Mouse (Mus musculus): ENCODE measurements around the gene Ttc39b.

Ttc39b gene

GRCm38 (mm10) chr4:83233181-83234123, 90.6 kb downstream of the Ttc39b start:
- no peak for DNase-seq (ENCODE audit: extremely low read depth, low read depth, low spot score)

DNA sequence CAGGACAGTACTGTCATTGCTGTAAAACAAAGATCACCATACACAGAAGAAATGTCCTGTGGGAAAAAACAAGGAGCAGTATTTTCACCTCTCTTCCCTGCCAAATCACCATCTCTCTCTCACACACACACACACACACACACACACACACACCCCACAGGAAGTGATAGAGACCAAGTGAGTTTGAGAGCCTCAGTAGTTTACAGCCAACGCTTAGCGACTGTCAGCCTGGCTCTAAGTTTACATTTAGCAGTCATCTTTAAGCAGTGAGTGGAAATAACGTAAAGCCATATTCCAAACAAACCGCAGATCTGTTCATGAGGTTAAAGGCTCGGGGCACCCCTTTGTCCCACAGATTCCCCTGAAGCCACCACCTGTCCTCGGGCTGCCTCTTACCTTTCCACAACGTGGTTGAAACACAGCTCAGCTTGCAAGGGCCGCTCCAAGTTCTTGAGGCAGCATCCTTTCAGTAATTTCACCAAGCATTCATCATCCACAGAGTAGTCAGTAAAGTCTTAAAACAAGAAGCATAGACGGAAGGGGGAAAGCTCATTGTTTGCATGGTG, 91.7 kb downstream of the Ttc39b start:
- DNase-seq (ENCODE audit: extremely low read depth, low read depth, low spot score): no peak

DNA sequence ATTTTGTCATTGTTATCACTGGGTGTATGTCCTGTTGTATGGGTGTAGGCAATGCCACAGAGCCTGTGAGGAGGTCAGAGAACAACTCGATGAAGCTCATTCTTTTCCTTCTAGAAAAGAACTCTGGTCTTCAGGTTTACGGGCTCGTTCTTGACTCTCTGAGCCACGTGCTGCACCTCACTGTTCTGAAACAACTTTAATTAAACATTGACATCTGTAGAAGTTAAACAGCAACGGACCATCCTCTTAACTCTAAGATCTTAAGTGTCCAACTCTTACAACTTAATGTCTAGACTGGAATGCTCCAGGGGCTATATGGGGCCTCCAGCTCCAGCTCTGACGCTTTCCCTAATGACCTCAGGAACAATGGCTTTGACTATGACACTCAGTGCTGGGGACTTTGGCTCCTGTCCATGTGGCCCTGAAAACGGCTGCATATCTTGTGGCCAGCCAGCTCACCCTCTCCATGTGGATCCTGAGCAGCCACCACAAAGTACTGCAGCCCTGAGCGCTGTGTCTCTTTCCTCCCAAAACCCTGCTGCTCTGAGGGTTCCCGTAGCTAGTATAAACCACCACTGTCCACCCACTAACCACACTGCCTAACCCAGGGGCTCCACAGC, 95.3 kb downstream of the Ttc39b start:
- DNase-seq (ENCODE audit: extremely low read depth, low read depth, low spot score): no peak

DNA sequence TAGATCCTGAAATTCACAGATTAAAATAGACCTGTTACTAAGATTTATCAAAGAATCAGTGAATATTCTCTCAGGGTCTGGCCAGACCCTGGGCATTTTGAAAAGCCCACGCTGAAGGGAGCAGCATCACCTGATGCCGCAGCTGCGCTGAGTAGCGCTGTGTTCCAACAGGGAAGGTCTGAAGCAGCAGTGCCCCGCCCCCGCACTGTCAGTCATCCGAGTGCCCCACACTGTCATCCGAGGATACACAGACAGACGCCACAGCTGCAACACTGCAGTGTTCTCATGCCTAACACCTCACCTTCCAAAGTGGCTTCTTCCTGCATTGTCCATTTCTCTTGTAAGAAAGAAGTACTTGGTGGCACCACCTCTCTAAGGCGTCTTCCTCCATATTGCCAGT, 96.0 kb downstream of the Ttc39b start:
- DNase-seq (ENCODE audit: extremely low read depth, low read depth, low spot score): no peak

DNA sequence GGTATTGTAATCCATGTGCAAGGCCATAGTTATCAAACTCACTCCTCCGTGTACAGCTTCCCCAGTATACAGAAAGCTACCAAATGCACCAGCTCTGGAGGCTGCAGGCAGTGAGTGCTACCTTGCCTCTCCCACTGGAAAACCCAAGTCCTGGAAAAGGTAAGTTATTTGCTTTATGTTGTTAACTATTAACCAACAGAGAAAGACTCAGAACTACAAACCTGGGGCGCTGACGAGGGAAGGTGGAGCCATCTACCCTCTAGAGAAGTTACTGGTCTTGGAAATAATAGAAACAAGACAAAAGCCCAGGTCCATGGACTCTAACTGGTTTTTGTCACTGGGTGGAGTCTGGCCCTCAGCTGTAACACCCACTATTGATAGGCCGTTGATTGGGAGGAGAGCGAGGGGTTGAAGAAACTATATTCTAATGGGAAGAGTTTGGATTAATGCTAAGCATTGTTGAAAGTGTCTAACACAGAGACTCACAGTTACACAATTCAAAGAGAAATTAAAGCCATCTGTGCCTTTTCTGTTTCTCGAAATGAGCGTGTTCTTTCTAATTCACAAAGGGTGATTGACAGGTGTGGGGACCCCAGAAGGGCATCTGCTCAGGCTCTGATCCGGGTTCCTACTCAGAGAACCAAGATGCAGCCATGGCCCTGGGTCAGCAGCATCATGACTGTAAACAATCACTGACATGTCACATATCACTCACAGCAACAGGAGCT, 98.3 kb downstream of the Ttc39b start:
- no peak for DNase-seq (ENCODE audit: extremely low read depth, low read depth, low spot score)

DNA sequence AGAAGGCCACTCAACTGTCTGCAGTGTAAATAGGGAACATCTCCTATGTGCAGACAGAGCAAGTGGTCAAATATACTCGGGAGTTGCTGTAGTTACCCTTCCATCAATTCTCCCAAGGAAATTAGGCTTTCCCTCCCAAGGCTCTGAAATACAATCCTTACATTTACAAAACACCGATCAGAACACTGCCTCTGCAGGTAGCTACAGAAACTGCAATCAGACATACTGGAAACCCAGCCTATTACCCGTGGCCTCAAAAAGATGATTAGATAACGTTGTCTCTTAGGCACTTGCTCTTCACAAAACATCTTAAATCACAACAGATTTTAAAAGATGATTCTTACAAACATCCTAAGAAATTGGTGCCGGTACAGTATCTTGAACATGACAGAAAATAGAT, 99.8 kb downstream of the Ttc39b start:
- no peak for DNase-seq (ENCODE audit: extremely low read depth, low read depth, low spot score)

DNA sequence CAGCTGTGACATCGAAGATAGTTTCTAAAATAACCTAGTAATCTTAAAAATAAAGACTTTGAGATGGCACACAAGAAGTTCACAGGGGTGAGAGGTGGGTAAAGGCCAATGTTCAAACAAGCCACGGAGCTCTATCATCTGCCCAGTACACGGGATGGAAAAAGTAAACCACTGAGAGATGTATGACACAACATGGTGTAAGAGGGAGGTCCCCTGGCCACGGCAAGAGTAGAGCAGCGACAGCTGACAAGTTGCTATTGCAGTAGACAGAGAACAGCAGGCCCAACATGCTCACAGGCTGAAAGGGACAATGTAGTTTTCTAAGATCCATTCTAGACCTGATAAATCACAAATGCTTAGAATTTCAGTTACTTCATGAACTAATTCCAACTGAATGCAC, 100.9 kb downstream of the Ttc39b start:
- no peak for DNase-seq (ENCODE audit: extremely low read depth, low read depth, low spot score)

GRCm38 (mm10) chr4:83220761-83221557, 103.1 kb downstream of the Ttc39b start:
- no peak for DNase-seq (ENCODE audit: extremely low read depth, low read depth, low spot score)

GRCm38 (mm10) chr4:83219253-83219652, 104.8 kb downstream of the Ttc39b start:
- no peak for DNase-seq (ENCODE audit: extremely low read depth, low read depth, low spot score)

DNA sequence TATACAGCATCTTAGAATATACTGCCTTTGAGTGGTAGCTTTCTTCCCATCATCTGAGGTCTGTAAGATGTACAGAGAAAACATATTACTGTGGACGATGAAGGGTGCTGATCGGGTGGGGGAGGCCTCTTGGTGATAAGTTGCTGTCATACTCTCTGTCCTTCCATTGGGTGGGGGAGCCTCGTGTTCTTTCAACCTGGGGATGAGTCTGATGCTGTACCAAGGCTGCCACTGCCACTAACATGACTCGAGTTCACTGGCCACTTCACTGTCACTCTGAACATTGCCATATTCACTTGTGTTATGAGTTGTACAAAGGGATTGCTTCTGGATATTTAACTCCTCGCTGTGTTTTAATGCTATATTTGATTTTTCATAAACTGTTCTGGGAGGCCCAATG, 106.9 kb downstream of the Ttc39b start:
- DNase-seq (ENCODE audit: extremely low read depth, low read depth, low spot score): no peak

DNA sequence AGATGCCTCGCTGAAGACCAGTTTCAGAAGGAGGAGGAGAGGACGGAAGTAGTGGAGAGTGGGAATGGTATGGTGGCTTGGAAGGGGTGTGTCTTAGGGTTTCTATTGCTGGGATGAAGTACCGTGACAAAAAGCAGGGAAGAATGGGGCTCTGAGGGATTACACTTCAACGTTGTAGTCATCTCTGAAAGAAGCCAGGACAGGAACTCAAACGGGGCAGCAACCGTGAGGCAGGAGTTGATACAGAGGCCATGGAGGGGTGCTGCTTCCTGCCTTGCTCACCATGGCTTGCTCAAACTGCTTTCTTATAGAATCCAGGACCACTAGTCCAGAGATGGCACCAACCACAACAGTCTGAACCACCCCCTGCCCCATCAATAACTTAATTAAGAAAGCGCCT, 107.7 kb downstream of the Ttc39b start:
- DNase-seq (ENCODE audit: extremely low read depth, low read depth, low spot score): no peak

- DNase-seq (ENCODE audit: extremely low read depth, low read depth, low spot score): no peak
Measured at GRCm38 (mm10) chr4:83215776-83216175, 108.3 kb downstream of the Ttc39b start.

- no peak for DNase-seq (ENCODE audit: extremely low read depth, low read depth, low spot score)
Measured at GRCm38 (mm10) chr4:83214822-83215558, 109.1 kb downstream of the Ttc39b start.

GRCm38 (mm10) chr4:83213752-83214151, 110.3 kb downstream of the Ttc39b start:
- DNase-seq (ENCODE audit: extremely low read depth, low read depth, low spot score): no peak

- DNase-seq (ENCODE audit: extremely low read depth, low read depth, low spot score): no peak
Measured at GRCm38 (mm10) chr4:83211709-83212108, 112.3 kb downstream of the Ttc39b start.

GRCm38 (mm10) chr4:83210437-83210836, 113.6 kb downstream of the Ttc39b start:
- no peak for DNase-seq (ENCODE audit: extremely low read depth, low read depth, low spot score)

DNA sequence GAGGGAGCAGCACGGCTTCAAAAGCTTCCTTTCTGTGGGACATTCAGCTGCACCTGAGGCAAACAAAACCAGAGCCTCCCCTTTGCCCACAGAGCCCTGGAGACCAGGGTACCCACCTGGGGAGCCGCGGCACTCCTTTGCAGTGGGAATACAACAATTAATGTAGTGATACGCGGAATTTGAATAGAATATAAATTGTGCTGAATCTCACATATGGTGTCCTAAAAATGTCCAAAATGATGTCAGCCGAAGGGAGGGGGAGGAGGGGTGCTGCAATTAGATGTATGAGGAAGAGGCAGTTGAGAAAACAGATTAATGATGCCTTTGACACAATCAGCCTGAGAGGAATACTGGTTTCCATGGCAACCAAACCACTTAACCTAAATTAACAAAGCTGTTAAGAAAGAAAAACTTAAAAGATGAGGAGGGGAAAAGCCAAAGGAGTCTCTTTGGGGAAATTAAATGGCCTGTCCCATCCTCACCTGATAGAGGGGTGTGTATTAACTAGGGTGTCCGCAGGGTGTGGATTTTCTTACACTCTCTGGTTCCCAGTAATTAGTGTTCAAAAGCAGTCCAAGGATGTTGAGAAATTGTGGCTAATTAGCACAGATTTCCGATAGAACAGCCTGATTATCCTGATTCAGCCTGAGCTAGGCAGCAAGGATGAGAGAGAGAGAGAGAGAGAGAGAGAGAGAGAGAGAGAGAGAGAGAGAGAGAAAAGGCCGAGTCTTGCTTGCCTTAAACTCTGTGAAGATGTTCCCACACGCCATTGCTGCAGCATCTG, 117.1 kb downstream of the Ttc39b start:
- no peak for DNase-seq (ENCODE audit: extremely low read depth, low read depth, low spot score)

DNA sequence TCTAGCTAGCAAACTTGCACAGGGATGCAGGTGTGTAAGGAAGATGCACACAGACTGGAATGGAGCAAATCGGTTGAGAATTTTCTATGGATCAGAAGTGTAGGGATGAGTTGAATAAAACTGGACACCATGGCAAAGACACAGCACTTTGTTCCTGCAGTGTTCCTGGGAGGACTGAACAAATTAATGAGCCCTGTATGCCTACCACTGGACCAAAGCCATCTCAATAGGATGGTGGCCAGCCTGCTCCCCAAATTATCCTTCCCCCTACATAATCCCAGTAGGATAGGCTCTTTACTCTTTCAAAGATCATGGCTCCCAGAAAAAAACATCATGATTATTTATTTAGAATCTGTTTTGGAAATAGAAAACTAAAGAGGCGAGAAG, 117.6 kb downstream of the Ttc39b start:
- DNase-seq (ENCODE audit: extremely low read depth, low read depth, low spot score): no peak

DNA sequence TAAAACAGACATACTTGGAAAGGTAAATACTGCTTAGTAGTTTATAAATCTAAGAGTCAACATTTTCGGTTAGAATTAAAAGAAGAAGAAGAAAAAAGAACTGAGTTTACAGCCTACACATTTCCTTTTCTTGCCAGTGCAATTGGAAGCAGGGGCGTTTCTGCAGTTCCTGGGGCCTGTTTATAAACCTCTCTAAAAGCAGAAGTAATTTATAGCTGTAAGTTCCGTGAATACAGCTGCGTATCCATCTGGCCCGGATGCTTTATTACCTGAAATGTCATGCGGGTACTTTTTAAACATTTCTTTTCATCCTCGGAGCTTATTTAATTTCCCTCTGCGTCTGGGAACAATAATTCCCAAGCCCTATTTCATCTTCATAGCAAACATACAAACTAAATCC, 124.7 kb downstream of the Ttc39b start:
- no peak for DNase-seq (ENCODE audit: extremely low read depth, low read depth, low spot score)

Measured in fat pad, adult 2 months (tissue).